Mouse (Mus musculus): ENCODE data around the gene Pde4d.

Gene Pde4d

DNA sequence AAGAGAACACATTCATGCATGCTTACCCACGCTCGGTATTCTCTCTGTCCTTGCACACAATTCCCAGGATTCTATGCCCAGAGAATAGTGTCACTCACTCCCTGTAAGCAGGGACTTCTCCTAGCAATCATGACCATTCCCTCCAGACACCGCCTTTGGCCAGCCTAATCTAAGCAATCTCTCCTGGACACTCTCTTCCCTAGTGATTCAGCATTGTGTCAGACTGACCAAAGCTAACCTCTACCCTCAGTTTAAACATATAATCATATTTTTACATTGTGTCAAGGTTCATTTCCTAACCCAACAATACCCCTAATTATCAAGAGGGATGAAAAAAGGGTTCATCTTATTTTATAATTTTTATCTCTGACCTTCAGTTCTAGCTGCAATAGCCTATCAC lies 1193.7 kb downstream of the Pde4d start:
- DNase-seq: no peak

DNA sequence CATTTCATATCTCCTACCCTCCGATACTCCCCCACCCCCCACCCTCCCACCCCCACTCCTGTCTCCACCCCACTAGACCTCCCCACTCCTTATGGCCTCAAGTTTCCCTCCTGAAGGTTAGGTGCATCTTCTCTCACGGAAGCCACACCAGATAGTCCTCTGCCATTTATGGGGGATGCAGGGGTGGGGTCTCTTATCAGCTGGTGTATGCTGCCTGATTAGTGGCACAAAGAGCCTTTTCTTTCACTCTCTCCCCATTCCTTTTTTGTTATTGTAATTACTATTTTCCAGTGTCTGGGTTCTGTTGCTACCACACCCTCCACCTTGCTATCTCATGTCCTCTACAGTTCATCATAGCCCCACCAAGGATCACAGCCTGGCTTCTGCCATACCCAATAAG lies 1194.3 kb downstream of the Pde4d start:
- DNase-seq: no peak

DNA sequence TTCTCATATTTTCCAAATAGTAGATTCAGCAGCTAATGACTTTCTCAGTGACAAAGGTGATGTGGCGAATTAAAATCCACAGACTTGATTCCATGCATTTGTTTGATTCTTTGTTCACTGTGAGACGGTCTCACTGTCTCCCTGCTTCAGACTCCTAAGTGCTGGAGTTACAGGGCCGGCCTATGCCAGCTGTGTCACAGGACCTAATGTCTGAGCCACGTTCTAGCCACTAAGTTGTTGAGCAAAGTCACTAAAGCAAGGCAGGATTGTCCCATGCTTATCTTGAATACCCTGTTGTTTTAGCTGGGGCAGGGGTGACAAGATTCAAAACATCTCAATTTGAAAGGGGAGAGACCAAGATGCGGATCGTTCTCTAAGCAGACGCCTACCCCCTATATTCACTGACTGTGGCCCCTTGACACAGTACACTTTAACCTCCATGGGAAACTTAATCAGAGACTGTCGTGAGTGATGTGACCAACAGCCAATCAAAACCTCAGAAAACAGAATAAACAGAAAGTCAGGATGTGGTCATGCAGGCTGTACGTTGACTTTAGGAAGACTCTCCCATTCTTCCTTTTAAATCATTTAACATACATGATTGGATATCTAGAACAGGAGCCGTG lies 1195.6 kb downstream of the Pde4d start:
- no peak for DNase-seq

DNA sequence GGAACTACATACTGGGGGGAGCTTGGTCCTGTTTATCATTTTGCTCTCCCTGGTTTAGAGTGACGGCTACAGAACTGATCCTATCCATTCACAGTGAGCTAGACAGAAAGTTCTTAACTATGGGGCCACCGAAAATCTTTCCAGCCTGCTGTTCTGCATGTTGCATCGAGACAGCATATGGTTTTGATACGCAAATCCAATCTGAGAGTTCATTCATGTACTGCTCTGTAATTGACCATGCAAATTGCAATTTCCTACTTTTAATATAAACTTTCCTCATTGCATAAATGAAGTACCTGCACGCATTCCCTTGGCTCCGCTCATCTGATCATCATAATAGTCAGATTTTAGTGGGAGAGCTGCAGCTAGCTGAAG lies 1196.1 kb downstream of the Pde4d start:
- DNase-seq: no peak

DNA sequence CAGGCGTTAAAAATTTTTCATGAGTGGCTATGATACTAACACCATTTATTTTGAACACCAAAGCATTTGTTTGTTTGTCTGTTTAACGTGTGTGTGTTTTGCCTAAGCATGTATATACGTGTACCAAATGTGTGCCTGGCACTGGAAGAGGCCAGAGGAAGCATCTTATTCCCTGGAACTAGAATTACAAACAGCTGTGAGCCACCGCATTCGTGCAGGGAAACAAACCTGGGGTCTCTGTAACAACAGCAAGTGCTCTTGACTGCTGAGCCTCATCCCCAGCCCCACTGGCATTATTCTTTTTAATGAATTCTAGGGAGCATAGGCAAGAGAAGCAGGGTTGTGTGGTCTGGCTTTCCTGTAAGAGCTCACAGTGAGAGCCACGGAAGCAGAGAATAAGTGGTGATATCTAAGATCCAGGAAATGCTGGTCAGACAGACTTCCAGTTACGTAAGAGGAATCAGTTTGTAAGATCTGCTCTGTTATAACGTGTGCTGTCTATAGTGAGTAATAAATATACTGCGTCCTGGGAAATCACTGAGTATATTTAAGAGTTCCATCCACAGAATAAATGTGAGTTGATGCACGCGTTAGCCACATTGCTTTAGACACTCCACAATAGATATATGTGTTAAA lies 1197.0 kb downstream of the Pde4d start:
- DNase-seq: no peak

DNA sequence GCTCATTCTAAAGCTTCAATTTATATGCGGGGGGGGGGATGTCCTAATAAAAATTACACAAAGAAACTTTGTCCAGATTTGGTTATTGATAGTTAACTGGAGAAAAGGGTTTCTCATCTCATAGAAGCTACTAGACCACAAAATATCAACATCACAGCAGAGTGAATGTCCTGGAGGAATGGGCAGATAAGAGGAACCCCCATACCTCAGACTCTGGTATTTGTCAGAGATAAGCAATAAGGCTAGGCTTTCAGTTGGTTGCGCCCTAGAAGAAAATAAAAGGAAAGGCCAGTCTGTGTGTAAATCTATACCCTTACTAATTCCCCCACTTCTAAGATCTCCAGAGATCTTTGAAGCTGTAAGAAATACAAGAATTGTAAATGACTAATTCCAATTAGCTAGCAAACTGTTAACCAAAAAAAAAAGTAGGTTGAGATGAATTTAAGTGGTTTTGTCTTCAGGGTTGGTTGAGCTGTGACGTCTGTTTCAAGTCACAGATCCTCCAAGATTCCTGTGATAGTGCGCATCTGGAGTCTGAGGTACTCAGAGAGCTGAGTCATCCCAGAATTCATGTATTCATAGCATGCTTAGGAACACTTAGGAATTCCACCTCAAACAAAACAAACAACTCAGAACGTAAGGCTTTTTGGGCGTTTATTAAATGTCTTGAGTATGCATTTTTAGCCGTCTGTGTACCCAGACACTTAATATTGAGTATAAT lies 1197.9 kb downstream of the Pde4d start:
- no peak for DNase-seq

DNA sequence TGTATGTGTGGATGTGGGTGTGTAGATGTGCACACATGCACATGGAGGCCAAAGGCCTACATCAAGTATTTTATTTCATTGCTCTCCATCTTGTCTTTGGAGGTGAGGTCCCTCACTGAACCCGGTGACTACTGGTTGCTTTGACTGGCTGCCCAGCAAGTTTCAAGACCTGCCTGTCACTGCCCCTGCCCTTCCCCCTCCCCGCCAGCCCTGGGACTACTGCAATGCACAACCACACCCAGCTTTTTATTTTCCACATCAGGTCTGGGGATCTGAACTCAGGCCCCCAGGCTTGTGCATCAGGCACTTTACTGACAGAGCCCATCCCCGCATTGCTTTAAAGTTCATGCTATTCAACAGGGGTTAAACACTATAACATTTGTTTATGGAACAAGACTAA lies 1198.6 kb downstream of the Pde4d start:
- DNase-seq: no peak

DNA sequence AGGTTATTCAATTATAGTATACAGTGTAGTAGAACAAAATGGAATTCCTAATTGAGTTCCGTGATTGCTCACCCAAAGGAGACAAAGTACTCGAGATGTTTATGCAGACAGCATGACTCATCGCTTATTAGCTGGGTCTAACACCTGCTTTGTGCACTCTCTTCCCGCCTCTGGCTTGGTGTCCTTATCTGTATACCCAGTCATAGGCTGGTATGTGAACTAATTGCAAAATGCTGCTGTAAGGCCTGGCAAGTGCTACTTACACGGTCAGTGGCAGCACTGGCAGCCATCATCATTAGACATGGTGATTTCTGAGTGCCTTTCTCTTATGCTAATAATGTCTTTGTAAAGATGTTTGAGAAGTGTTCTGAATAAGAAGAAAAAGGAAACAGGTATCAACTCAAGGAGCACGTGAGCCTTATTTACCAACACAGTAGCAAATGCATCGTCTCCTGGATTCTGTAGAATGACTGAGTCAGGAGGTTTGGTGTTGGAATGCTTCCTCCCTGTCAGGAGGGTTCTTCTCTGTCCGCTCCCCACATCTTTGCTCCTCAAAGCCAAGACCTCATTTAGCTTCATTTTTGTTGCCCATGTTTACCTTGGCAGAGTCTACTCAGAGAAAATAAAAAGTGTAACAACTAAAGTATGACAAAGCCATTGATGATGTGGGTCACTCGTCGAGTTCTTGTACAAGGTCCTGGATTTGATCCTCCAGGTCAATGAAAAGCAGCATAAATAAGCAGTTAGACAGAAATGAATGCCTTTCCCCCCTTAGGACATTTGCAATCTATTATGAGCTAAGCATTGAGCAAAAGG lies 1202.2 kb downstream of the Pde4d start:
- DNase-seq: no peak

DNA sequence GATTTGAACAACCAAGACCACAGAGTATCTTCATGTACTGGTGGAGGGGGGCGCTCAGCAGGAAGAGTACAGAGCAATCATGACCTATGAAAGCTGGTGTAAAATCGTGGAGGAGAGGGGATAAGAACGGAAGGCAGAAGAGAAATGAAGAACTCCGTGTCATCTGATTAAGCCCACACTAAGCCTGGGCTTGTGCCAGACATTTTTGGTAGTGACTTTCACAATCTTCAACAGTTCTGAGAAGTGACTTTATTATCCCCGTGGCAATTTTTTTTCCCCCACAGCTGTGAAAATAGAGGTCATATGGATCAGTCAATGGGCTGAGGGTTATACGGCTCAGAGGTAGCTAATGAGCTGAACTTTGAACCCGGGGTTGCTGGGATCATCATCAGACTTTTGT lies 1202.9 kb downstream of the Pde4d start:
- no peak for DNase-seq

DNA sequence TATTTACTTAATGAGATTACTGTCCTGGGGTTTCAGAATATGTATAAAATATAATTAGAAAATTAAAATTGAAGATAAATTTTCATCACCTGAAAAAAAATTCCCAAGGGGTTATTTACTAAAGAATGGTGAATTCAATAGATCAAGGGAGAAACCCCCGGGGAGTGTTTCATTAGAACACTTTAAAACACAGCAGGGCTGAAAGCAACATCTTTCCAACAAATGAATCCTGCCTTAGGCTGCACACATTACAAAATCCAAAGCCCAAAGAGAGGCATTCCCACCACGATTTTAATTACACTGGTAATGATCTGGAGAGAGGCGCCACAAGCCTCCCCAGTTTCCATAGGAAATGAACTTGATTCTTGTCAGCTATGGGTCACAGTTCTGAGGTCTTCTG lies 1205.6 kb downstream of the Pde4d start:
- no peak for DNase-seq

DNA sequence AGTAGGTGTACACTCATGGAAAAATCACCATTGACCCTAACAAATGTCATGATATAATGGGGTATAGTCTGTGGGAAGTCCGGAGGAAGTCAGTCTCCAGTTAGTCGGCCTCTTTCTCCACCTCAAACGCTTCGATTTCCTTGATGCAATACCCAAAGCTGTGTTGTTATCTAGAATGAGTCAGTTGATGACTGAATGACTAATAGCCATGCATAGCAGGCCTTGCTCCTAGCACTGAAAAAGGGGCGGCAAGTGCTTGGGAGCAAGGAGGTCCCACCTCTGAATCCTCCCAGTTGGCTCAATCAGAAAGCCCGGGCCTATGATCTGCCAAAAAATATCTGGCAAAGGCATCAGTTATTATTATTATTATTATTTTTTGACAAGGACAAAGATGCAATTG lies 1209.4 kb downstream of the Pde4d start:
- no peak for DNase-seq

DNA sequence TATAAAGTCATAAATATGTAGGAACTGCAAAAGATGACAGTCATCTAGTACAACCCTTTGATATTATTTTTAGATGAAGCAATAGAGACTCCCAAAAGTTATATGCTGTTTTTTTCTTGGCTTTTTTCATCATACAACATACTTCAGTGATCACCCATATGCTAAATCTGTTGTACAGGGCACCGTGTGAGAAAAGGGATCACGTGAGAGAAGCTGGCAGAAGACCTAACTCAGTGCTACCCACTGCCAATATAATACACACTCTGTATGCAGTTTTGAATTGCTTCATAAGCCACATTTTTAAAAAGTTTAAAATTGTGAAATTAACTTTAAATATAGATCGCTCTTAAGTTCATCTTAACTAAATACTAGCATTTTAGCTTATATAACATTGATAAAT lies 1211.6 kb downstream of the Pde4d start:
- no peak for DNase-seq

DNA sequence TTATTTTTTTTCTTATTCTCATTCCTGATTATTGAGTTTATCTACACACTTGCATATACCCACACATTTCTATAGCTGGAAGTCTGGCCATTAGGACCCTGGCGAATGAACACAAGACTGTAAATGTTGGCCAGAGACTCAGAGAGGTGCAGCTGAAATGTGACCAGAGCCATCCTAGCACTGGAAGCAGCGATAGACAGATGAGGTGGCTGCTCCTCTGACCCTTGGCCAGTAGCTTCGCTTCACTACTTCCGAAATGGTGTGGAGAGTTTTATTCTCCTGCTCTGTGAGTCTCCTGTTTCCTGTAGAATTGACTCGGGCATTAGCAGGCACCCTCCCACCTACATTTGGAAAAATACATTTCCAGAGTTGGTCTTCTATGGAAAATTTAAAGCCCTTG lies 1212.4 kb downstream of the Pde4d start:
- no peak for DNase-seq

DNA sequence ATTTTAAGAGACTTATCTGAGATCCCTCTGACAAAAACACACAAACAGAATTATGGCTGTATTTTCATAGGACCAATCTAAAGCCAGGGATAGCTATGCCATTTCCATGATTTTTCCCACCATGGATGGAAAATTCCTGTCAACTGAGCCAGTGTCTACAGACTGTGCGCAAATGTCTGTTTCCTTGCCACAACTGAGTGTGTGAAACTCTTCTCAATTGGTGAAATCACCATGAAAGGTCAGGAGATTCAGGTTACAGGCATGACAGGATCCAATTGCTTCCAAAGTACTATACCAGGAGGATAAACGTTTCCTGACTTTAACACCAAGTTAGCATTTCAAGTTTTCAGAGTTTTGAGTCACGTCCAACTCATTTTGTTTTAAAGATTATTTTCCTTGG lies 1213.0 kb downstream of the Pde4d start:
- DNase-seq: no peak

DNA sequence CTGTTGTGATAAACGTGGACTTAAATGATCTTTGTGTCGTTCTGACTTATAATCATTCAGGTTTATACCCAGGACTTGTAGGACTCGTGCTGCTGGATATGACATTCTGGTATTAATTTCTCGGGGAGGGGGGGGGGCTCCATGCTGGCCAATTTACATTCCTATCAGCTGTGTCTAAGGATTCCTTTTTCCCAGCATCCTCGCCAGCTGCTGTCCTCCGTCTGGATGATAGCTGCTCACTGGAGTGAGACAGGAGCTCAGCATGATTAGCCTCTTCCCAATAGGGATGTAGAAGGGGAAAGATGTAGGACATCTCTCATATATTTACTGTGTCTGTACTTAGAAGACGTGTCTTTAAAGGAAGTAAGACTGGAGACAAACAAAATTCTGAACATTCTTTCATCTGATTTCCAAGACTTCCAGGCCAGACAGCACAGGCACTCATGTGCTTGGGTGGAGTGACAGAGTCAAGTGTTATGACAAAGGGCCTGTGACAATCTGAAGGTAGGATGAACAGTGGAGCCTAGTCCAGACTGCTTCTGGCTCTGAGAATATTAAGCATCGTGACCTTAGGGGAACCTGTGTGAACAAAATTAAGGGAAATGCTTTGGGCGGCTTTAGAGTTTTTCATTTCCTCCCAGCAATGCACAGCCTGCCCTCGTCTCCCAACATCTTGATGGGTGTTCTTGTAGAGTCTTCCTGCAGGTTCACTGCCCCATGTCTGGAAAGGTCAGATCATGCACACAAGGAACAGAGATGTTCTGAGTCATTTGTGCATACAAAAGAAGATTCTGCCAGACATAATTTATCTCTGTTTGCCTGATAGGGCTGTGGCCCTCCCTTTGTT lies 1215.4 kb downstream of the Pde4d start:
- DNase-seq: no peak

DNA sequence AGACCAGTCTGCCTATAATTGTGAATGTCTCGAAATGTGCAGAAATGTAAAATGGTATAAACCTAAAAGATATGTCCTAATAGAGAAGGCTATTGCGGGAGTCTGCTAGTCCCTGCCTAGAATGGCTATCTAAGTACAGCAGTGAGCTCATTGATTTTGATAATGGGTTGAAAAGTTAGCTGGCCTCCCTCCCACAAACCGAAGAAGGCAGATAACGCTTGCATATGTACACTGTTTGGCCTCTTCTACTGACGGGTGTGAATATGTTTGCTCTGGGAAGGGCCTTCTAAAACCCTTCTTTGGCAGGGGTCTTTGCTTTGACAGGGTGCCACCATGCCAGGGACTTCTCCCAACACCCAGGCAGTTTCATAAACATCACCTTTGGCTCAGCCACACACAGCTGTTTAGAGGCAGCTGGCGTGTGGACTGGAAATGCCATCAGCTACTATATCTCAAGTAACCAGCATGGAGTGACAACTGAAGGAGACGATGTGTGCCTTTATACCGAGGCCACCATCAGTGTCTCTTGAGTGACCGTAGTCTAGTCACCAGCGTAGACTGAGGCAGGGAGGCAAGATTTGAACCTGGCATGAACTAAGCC lies 1216.2 kb downstream of the Pde4d start:
- DNase-seq: no peak

DNA sequence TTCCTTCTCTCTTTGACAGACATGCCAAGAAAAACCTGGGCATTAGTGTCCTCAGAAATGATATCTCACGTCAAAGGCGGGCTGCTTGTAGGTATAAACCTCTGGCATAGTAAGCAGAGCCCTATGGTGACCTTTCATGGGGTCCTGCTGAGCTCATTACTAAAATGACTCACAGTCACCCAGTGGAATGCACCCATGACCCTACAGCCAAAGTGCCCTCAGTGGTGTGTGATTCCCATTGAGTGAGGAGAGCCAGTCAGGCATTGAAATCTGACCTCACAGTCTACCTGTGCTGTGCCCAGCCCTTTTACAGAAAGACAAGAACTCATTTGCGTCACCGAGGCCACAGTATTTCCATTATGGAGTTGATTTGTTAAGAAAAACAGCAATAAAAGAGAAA lies 1220.2 kb downstream of the Pde4d start:
- DNase-seq: no peak

DNA sequence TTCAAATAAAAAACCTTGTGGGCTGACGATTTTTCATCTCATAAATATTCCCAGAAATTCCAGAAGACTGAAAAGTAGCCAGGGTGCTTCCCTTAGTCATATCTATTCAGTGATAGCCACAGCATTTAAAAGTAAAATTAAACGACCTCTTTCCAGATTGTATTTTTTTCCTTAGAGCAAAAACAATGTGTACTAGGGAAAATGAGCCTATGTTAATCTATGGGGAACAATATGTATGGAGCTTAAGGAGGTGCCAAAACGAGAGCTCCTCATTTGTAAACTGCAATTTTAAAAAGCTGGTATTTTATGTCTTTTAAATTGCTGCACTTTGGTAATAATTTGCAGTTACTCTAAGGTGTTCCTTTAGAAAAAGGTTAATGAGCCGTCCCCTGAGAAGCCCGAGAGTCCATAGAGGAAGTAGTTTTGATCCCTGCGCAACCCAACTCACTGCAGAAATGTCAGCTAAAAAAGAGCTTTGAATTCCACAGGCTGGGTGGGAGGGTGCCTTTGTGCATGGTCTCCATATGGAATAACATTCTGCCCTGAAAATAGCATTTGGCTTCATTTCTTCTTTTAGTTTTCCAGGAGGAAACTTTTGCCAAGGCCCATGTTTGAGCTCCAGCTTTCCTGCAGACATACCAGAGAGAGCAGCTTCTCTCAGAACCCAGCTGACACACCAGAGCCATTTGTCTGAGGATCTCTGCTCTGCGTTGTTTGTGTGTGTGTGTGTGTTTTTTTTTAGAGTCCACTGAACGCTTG lies 1222.0 kb downstream of the Pde4d start:
- DNase-seq: peak; percentile 55

DNA sequence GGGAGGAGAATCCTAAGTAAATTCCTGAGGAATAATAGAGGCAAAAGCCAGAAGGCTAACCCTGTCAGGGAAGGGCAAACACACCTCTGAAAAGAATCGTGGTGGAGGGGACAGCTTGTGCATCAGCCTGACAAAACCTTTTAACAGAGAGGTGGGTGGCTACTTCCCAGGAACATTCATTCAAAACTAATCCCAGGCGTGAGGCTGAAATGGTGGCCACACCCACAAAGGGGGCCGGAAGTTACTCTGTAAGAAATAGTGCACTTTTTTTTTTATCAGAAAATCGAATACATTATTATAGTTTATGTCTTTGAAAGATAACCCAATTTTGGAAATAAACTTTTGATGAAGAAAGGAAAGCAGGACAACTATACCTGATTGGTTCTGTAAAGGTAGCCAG lies 1227.3 kb downstream of the Pde4d start:
- no peak for DNase-seq

DNA sequence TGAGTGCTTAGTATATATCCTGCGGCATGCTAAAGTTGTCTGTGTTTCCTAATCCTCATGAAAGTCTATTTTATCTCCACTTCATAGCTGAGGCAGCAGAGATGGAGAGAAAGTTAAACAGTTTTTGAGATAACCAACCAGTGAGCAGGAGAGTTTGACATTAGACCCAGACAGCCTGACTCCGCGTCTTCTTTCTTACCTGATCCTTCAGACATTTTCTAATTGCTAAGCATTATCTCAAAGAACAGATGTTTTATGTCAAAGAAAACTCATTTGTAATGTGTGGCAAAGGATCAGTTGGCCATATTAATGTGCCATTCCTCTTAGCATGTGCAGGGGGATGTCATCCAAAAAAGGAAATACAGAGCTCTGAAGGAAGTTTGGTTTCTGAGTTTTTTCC lies 1227.9 kb downstream of the Pde4d start:
- no peak for DNase-seq

DNA sequence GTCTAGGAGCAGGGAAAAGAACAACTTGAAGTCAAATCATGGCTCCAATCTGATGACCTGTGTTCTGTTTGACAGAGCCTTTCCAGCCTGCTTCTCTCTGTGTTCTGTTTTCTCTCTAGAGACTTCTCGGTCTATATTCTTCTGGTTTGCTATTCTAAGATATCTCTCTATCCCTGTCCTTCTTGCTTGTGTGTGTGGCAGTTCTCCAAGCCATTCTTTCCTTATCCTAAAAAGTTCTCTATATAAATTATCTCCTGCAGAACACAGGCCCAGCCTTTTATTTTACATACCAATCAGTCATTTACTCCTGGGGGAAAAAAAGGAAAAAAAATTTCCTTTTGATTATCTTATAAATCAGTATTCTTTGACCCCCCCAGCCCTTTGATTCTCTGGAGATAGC lies 1229.2 kb downstream of the Pde4d start:
- no peak for DNase-seq

DNA sequence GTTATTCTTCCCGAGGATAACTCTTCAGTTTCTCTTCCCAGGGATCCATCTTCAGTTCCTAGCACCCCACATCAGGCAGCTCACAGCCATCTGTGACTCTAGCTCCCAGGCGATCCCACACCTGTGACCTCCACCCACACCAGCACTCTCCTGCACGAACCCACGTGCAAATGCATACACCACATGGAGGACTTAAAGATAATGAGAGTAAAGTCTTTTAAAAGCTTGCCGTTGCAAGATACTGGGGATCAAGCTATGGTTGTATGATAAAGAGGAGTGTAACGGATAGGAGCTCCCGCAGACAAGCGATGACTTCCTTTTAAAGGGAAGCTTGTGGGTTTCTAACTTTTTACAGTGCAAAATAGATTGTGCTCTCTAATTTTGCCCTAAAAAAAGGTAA lies 1230.5 kb downstream of the Pde4d start:
- DNase-seq: no peak
